Mouse (Mus musculus): ENCODE measurements around the gene Hemk1.
"Not testable (repeated sequence)": the region's sequence is repeated elsewhere in the genome, so short reads cannot be mapped to it uniquely, and the experiment has no call there.

The Hemk1 gene

GRCm38 (mm10) chr9:107308346-107309000 is 29.7 kb downstream of the Hemk1 start:
- no peak for DNase-seq (ENCODE audit: low read depth, low spot score)

- no peak for DNase-seq (ENCODE audit: low read depth, low spot score)
Measured at GRCm38 (mm10) chr9:107307886-107308285, 30.3 kb downstream of the Hemk1 start.

- DNase-seq (ENCODE audit: low read depth, low spot score): no peak
Measured at GRCm38 (mm10) chr9:107307099-107307872, 30.9 kb downstream of the Hemk1 start.

- DNase-seq (ENCODE audit: low read depth, low spot score): not testable (repeated sequence)
Measured at GRCm38 (mm10) chr9:107306673-107307072, 31.5 kb downstream of the Hemk1 start.

- DNase-seq (ENCODE audit: low read depth, low spot score): no peak
Measured at GRCm38 (mm10) chr9:107305601-107306542, 32.3 kb downstream of the Hemk1 start.

- no peak for DNase-seq (ENCODE audit: low read depth, low spot score)
Measured at GRCm38 (mm10) chr9:107305012-107305411, 33.1 kb downstream of the Hemk1 start.

GRCm38 (mm10) chr9:107304383-107304782 is 33.8 kb downstream of the Hemk1 start:
- no peak for DNase-seq (ENCODE audit: low read depth, low spot score)

- no peak for DNase-seq (ENCODE audit: low read depth, low spot score)
Measured at GRCm38 (mm10) chr9:107303900-107304299, 34.2 kb downstream of the Hemk1 start.

- DNase-seq (ENCODE audit: low read depth, low spot score): no peak
Measured at GRCm38 (mm10) chr9:107303121-107303820, 34.9 kb downstream of the Hemk1 start.

- DNase-seq (ENCODE audit: low read depth, low spot score): no peak
Measured at GRCm38 (mm10) chr9:107302592-107302991, 35.6 kb downstream of the Hemk1 start.

- DNase-seq (ENCODE audit: low read depth, low spot score): no peak
Measured at GRCm38 (mm10) chr9:107301554-107302331, 36.4 kb downstream of the Hemk1 start.

GRCm38 (mm10) chr9:107300224-107300973 is 37.8 kb downstream of the Hemk1 start:
- DNase-seq (ENCODE audit: low read depth, low spot score): no peak

GRCm38 (mm10) chr9:107299783-107300182 is 38.4 kb downstream of the Hemk1 start:
- DNase-seq (ENCODE audit: low read depth, low spot score): no peak

GRCm38 (mm10) chr9:107298876-107299275 is 39.3 kb downstream of the Hemk1 start:
- no peak for DNase-seq (ENCODE audit: low read depth, low spot score)

- DNase-seq (ENCODE audit: low read depth, low spot score): peak; percentile 74
Measured at GRCm38 (mm10) chr9:107298059-107298780, 39.9 kb downstream of the Hemk1 start.

GRCm38 (mm10) chr9:107297658-107298057 is 40.5 kb downstream of the Hemk1 start:
- DNase-seq (ENCODE audit: low read depth, low spot score): no peak

GRCm38 (mm10) chr9:107297059-107297458 is 41.1 kb downstream of the Hemk1 start:
- DNase-seq (ENCODE audit: low read depth, low spot score): no peak

GRCm38 (mm10) chr9:107296501-107296965 is 41.6 kb downstream of the Hemk1 start:
- DNase-seq (ENCODE audit: low read depth, low spot score): peak; percentile 99

- peak; percentile 55 for DNase-seq (ENCODE audit: low read depth, low spot score)
Measured at GRCm38 (mm10) chr9:107296041-107296440, 42.1 kb downstream of the Hemk1 start.

- no peak for DNase-seq (ENCODE audit: low read depth, low spot score)
Measured at GRCm38 (mm10) chr9:107296016-107296040, 42.3 kb downstream of the Hemk1 start, which contains the start of gene Cish. Gene Cish (plus strand): TSS chr9:107296026.
